Mouse (Mus musculus) thymus, adult 2 months (tissue): ENCODE measurements around the gene Coq8a.

ENCODE experiments used
- CTCF ChIP-seq: fragments of 200-500 bp; IDR thresholded peaks from 2 replicates; pipeline ENCODE4 v1.5.1; 2012; ENCODE audit warnings: mild to moderate bottlenecking, control low read depth, low read length, moderate library complexity, borderline replicate concordance; ENCODE audit not compliant: control insufficient read depth, poor library complexity, insufficient read depth; ENCODE audit errors: extremely low read depth
- POLR2A ChIP-seq: fragments of 200-500 bp; IDR thresholded peaks from 2 replicates; pipeline ENCODE4 v1.6.1; 2012; ENCODE audit warnings: mild to moderate bottlenecking, low read length, control low read depth, moderate library complexity; ENCODE audit not compliant: control insufficient read depth, poor library complexity, insufficient read depth; ENCODE audit errors: extremely low read depth

DNA sequence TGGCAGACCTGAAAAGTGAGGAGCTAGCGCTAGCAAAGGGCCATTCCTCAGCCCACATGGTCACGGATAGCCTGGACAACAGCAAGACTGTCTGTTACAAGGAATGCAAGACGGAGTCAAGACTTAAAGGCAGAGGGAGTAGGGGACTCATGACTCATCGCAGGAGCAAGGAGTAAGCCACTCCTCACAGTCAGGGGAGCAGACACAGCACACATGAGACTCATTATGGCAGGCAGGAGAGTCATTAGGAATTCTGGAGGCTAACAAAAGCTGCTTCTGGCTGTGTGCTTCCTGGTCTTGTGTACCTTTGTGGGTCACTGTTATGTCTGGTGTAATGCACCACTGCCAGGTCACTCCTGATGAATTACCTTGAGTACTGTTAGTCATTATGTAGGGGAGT, 60.2 kb downstream of the Coq8a start:
- TF ChIP-seq POLR2A (no peak), CTCF (no peak)
